In the genomic region with DNA sequence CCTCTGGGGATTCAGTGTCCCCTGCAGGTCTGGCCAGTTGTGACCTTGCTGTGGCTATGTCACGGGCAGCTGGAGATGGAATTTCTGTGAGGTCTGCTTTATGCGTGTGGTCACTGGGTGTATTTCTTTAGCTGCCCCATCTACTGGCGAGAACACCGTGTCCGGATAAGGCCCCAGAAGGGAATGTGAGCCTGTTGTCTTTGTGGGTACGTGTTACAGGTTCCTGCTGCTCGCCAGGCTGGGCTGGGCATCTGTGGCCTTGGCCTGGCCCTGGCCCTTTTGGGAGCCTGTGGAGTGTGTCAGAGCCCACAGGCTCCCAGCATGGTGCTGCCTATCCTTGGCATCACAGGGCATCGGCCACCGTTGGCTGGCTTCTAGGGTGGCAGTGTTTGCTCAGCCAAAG, we compare ENCODE assay signal across 12 mouse cellular contexts. TPM values are rescaled to one million over a fixed set of nuclear protein-coding genes. Genes with fewer than 3 reads are reported as not detected.
A peak's percentile ranks its signal among the peaks of the same experiment; 100 is the strongest.
DNase-seq lines count a peak whose midpoint lies in the region; ATAC-seq and TF ChIP-seq lines count a peak whose summit lies in the region.
"Had no signal": no experiment of that assay in that cellular context is flagged by ENCODE, and none has a peak within 500 bp of the region (broad histone marks: within the 10 kb centered on the region; RNA-seq: fewer than 3 reads in every experiment).

No protein-coding gene starts in this region.

- no peak for TF ChIP-seq CTCF in hindbrain, postnatal 0 days (IDR thresholded peaks at IDR 0.05; ENCODE audit: low read depth)

- H3K4me3 ChIP-seq in hindbrain, postnatal 0 days (ENCODE audit: low read length): no peak overlapping the region
- no peak overlapping the region for H3K4me3 ChIP-seq in hindbrain, embryonic 13.5 days
- H3K4me3 ChIP-seq in forebrain, embryonic 16.5 days (replicated peaks; ENCODE audit: low read length): no peak overlapping the region
- H3K4me3 ChIP-seq: embryonic facial prominence, embryonic 15.5 days; intestine, embryonic 15.5 days; midbrain, embryonic 13.5 days had no signal

- H3K9me3 ChIP-seq in hindbrain, postnatal 0 days (ENCODE audit: low read length): no peaks in the 10 kb centered on the region
- H3K9me3 ChIP-seq in hindbrain, embryonic 13.5 days: no peaks in the 10 kb centered on the region
- no peaks in the 10 kb centered on the region for H3K9me3 ChIP-seq in forebrain, embryonic 16.5 days (ENCODE audit: control insufficient read depth, low read length)
- H3K9me3 ChIP-seq: embryonic facial prominence, embryonic 15.5 days; intestine, embryonic 15.5 days; midbrain, embryonic 13.5 days had no signal

- H3K36me3 ChIP-seq in hindbrain, postnatal 0 days (ENCODE audit: insufficient read depth, low read length): no peaks in the 10 kb centered on the region
- H3K36me3 ChIP-seq in hindbrain, embryonic 13.5 days: no peaks in the 10 kb centered on the region
- no peaks in the 10 kb centered on the region for H3K36me3 ChIP-seq in forebrain, embryonic 16.5 days (ENCODE audit: control insufficient read depth, insufficient read depth)
- H3K36me3 ChIP-seq: embryonic facial prominence, embryonic 15.5 days; intestine, embryonic 15.5 days had no signal

- H3K27me3 ChIP-seq in hindbrain, postnatal 0 days (ENCODE audit: insufficient read depth, low read length): no peaks in the 10 kb centered on the region
- 0 out of 2 replicates have a peak, but pooled peaks cover 14% of the 10 kb centered on the region for H3K27me3 ChIP-seq in hindbrain, embryonic 13.5 days
- H3K27me3 ChIP-seq in forebrain, embryonic 16.5 days (replicated peaks; ENCODE audit: control insufficient read depth, insufficient read depth, low read length): no peaks in the 10 kb centered on the region
- H3K27me3 ChIP-seq: embryonic facial prominence, embryonic 15.5 days; intestine, embryonic 15.5 days had no signal

- DNase-seq in cerebellum, adult 11 months: peak; percentile 33
- DNase-seq in cerebellum, postnatal 4 days (ENCODE audit: low spot score in 2 of 2): no peak
- no peak for DNase-seq in hindbrain, postnatal 0 days (ENCODE audit: low spot score)
- peak; percentile 70 for DNase-seq in cerebellum, adult 9-11 months
- peak; percentile 54 for DNase-seq in kidney, postnatal 10 days
- no peak for DNase-seq in urinary bladder, postnatal 25 days (ENCODE audit: low spot score)
- DNase-seq: lung, adult 18-20 months had no signal

- H3K4me2 ChIP-seq in hindbrain, postnatal 0 days (ENCODE audit: low read depth, low read length): no peak overlapping the region
- H3K4me2 ChIP-seq in hindbrain, embryonic 13.5 days: no peak overlapping the region
- H3K4me2 ChIP-seq in forebrain, embryonic 16.5 days (ENCODE audit: low read length): no peak overlapping the region
- H3K4me2 ChIP-seq: embryonic facial prominence, embryonic 15.5 days; intestine, embryonic 15.5 days; midbrain, embryonic 13.5 days had no signal

- 53% methylated on average over 9 of the region's 9 CpGs for WGBS in hindbrain, postnatal 0 days
- 89% methylated on average over 9 of the region's 9 CpGs for WGBS in hindbrain, embryonic 13.5 days
- 87% methylated on average over 9 of the region's 9 CpGs for WGBS in forebrain, embryonic 16.5 days

- no peak for ATAC-seq in hindbrain, postnatal 0 days
- no peak for ATAC-seq in hindbrain, embryonic 13.5 days (ENCODE audit: low FRiP score)
- no peak for ATAC-seq in forebrain, embryonic 16.5 days
- ATAC-seq: intestine, embryonic 15.5 days; midbrain, embryonic 13.5 days had no signal

- H3K27ac ChIP-seq in hindbrain, postnatal 0 days: peak overlapping the region; percentile 15; the same call in 1 of the 2 replicates
- no peak overlapping the region for H3K27ac ChIP-seq in hindbrain, embryonic 13.5 days
- H3K27ac ChIP-seq in forebrain, embryonic 16.5 days (ENCODE audit: low read length): no peak overlapping the region
- H3K27ac ChIP-seq: embryonic facial prominence, embryonic 15.5 days; intestine, embryonic 15.5 days; midbrain, embryonic 13.5 days had no signal

- H3K9ac ChIP-seq in hindbrain, postnatal 0 days (replicated peaks; ENCODE audit: low read length): no peak overlapping the region
- no peak overlapping the region for H3K9ac ChIP-seq in hindbrain, embryonic 13.5 days
- H3K9ac ChIP-seq in forebrain, embryonic 16.5 days (replicated peaks; ENCODE audit: low read depth, low read length): no peak overlapping the region
- H3K9ac ChIP-seq: embryonic facial prominence, embryonic 15.5 days; intestine, embryonic 15.5 days; midbrain, embryonic 13.5 days had no signal

- peaks cover 16% of the 10 kb centered on the region for H3K4me1 ChIP-seq in hindbrain, postnatal 0 days (ENCODE audit: insufficient read depth, low read length)
- peaks cover 44% of the 10 kb centered on the region for H3K4me1 ChIP-seq in hindbrain, embryonic 13.5 days (replicated peaks)
- peaks cover 25% of the 10 kb centered on the region for H3K4me1 ChIP-seq in forebrain, embryonic 16.5 days (replicated peaks; ENCODE audit: control insufficient read depth, insufficient read depth, low read length)

RNA-seq across cellular contexts. Expression of a gene that starts 4.8 kb away (rescaled TPM):
- total RNA-seq in hindbrain, postnatal 0 days (2014; rRNA removed): 13.2 and 15.5 TPM in 2 replicates
- 16.2 and 18.2 TPM in 2 replicates for polyA plus RNA-seq in hindbrain, postnatal 0 days (2015; fragmentation: Nextera tagmentation; extraction: Ambion mirVana)
- 25.9 and 30.6 TPM in 2 replicates for polyA plus RNA-seq in hindbrain, embryonic 13.5 days (2015; fragmentation: Nextera tagmentation; extraction: Ambion mirVana)
- polyA plus RNA-seq in forebrain, embryonic 16.5 days (2015; fragmentation: Nextera tagmentation; extraction: Ambion mirVana): 42.9 and 45.9 TPM in 2 replicates

RNA-seq across cellular contexts. Expression of a gene that starts 19.5 kb away (rescaled TPM):
- total RNA-seq in hindbrain, postnatal 0 days (2014; rRNA removed): 26.2 and 29.3 TPM in 2 replicates
- 65.3 and 67.4 TPM in 2 replicates for polyA plus RNA-seq in hindbrain, postnatal 0 days (2015; fragmentation: Nextera tagmentation; extraction: Ambion mirVana)
- polyA plus RNA-seq in hindbrain, embryonic 13.5 days (2015; fragmentation: Nextera tagmentation; extraction: Ambion mirVana): 80.8 and 83.5 TPM in 2 replicates
- 67.8 and 69.2 TPM in 2 replicates for polyA plus RNA-seq in forebrain, embryonic 16.5 days (2015; fragmentation: Nextera tagmentation; extraction: Ambion mirVana)

Comparison
In these comparisons a context has a peak if more than half of its experiments do, and no peak if none do; other contexts are left out.
1. DNase-seq: peak in cerebellum, adult 11 months (single experiment), cerebellum, adult 9-11 months (single experiment) and kidney, postnatal 10 days (single experiment); none in cerebellum, postnatal 4 days (0 of 2), hindbrain, postnatal 0 days (single experiment) and urinary bladder, postnatal 25 days (single experiment).